Comparison of ENCODE assay signal across 8 mouse cellular contexts in genomic region chr7:109751427-109752007, GRCm38 (mm10). TPM values are rescaled to one million over a fixed set of nuclear protein-coding genes. Genes with fewer than 3 reads are reported as not detected.
DNase-seq lines count a peak whose midpoint lies in the region; ATAC-seq and TF ChIP-seq lines count a peak whose summit lies in the region.

No protein-coding gene starts in this region.

- TF ChIP-seq POLR2A in spleen, adult 2 months (IDR thresholded peaks at IDR 0.05; ENCODE audit: low read depth, low read length), result no peak

- H3K4me3 ChIP-seq in spleen, adult 2 months (ENCODE audit: extremely low read depth, insufficient read depth, insufficient read length), result peak overlapping the region; percentile 98
- H3K4me3 ChIP-seq in forebrain, embryonic 11.5 days (ENCODE audit: low read depth, low read length), result peak overlapping the region; percentile 88
- H3K4me3 ChIP-seq in kidney, embryonic 16.5 days (ENCODE audit: low read length), result peak overlapping the region; percentile 77
- peak overlapping the region; percentile 91 for H3K4me3 ChIP-seq in midbrain, embryonic 14.5 days (replicated peaks; ENCODE audit: low read depth, low read length)

- no peaks in the 10 kb centered on the region for H3K9me3 ChIP-seq in forebrain, embryonic 11.5 days (ENCODE audit: control insufficient read depth, low read length)
- H3K9me3 ChIP-seq in kidney, embryonic 16.5 days (ENCODE audit: low read length), result no peaks in the 10 kb centered on the region
- no peaks in the 10 kb centered on the region for H3K9me3 ChIP-seq in midbrain, embryonic 14.5 days (ENCODE audit: control insufficient read depth, low read length)

- DNase-seq in spleen, adult 2 months (ENCODE audit: low read depth in 1 of 2, low spot score in 2 of 2), result no peak
- DNase-seq in spleen, postnatal 4 days (ENCODE audit: low spot score in 2 of 2), result no peak
- DNase-seq in forebrain, embryonic 11.5 days (ENCODE audit: low spot score), result no peak
- DNase-seq in midbrain, embryonic 14.5 days, result no peak
- no peak for DNase-seq in gastrocnemius, postnatal 36 days
- DNase-seq in layer of hippocampus, postnatal 36 days, result no peak
- DNase-seq in cerebellum, adult 11-12 months, result no peak

- H3K9ac ChIP-seq in forebrain, embryonic 11.5 days (ENCODE audit: low read length), result peak overlapping the region; percentile 89
- H3K9ac ChIP-seq in kidney, embryonic 16.5 days (replicated peaks; ENCODE audit: low read length), result peak overlapping the region; percentile 77
- peak overlapping the region; percentile 92 for H3K9ac ChIP-seq in midbrain, embryonic 14.5 days (replicated peaks; ENCODE audit: low read length)

- intact Hi-C loops in gastrocnemius, postnatal 36 days (cut with DNase I), result no loop called here

- H3K27ac ChIP-seq in spleen, adult 2 months (ENCODE audit: insufficient read depth, low read length), result peak overlapping the region; percentile 81
- no peak overlapping the region for H3K27ac ChIP-seq in forebrain, embryonic 11.5 days (ENCODE audit: low read depth, low read length)
- peak overlapping the region; percentile 76 for H3K27ac ChIP-seq in kidney, embryonic 16.5 days (ENCODE audit: low read length)
- H3K27ac ChIP-seq in midbrain, embryonic 14.5 days (replicated peaks; ENCODE audit: low read depth, low read length), result peak overlapping the region; percentile 91

- H3K36me3 ChIP-seq in spleen, adult 2 months (ENCODE audit: control insufficient read depth, insufficient read depth, low read length), result no peaks in the 10 kb centered on the region; the same call in 1 of the 2 replicates
- H3K36me3 ChIP-seq in forebrain, embryonic 11.5 days (ENCODE audit: control insufficient read depth, insufficient read depth, low read length), result no peaks in the 10 kb centered on the region
- no peaks in the 10 kb centered on the region for H3K36me3 ChIP-seq in kidney, embryonic 16.5 days (ENCODE audit: insufficient read depth, low read length)
- H3K36me3 ChIP-seq in midbrain, embryonic 14.5 days (ENCODE audit: control insufficient read depth, insufficient read depth, low read length), result peaks cover 16% of the 10 kb centered on the region

- peak; percentile 16; the same call in 1 of the 2 replicates for ATAC-seq in forebrain, embryonic 11.5 days (replicated peaks; ENCODE audit: low FRiP score)
- peak; percentile 5; the same call in 1 of the 2 replicates for ATAC-seq in kidney, embryonic 16.5 days (ENCODE audit: low FRiP score, low TSS enrichment)
- ATAC-seq in midbrain, embryonic 14.5 days (ENCODE audit: low FRiP score, low TSS enrichment), result peak; percentile 77

- H3K4me1 ChIP-seq in spleen, adult 2 months (ENCODE audit: control insufficient read depth, insufficient read depth, insufficient read length), result peaks cover 5% of the 10 kb centered on the region; the same call in 1 of the 2 replicates
- H3K4me1 ChIP-seq in forebrain, embryonic 11.5 days (replicated peaks; ENCODE audit: control insufficient read depth, insufficient read depth, low read length), result no peaks in the 10 kb centered on the region
- peaks cover 11% of the 10 kb centered on the region for H3K4me1 ChIP-seq in kidney, embryonic 16.5 days (ENCODE audit: insufficient read depth, low read length)
- H3K4me1 ChIP-seq in midbrain, embryonic 14.5 days (ENCODE audit: control insufficient read depth, insufficient read depth, low read length), result peaks cover 18% of the 10 kb centered on the region; the same call in 1 of the 2 replicates

- H3K27me3 ChIP-seq in spleen, adult 2 months (ENCODE audit: control insufficient read depth, insufficient read depth, low read length), result no peaks in the 10 kb centered on the region
- H3K27me3 ChIP-seq in forebrain, embryonic 11.5 days (ENCODE audit: control insufficient read depth, insufficient read depth, low read length), result no peaks in the 10 kb centered on the region
- no peaks in the 10 kb centered on the region for H3K27me3 ChIP-seq in kidney, embryonic 16.5 days (ENCODE audit: insufficient read depth, low read length)
- H3K27me3 ChIP-seq in midbrain, embryonic 14.5 days (ENCODE audit: control insufficient read depth, insufficient read depth, low read length), result no peaks in the 10 kb centered on the region

- 5% methylated on average over 13 of the region's 13 CpGs for WGBS in spleen, adult 2 months
- WGBS in forebrain, embryonic 11.5 days, result 2% methylated on average over 13 of the region's 13 CpGs
- 3% methylated on average over 13 of the region's 13 CpGs for WGBS in kidney, embryonic 16.5 days
- 3% methylated on average over 13 of the region's 13 CpGs for WGBS in midbrain, embryonic 14.5 days

- no peak for TF ChIP-seq CTCF in spleen, adult 2 months (IDR thresholded peaks at IDR 0.05; ENCODE audit: extremely low read depth, insufficient read depth, insufficient read length, insufficient replicate concordance)

- peak overlapping the region; percentile 82 for H3K4me2 ChIP-seq in forebrain, embryonic 11.5 days (ENCODE audit: low read depth, low read length, severe bottlenecking)
- H3K4me2 ChIP-seq in kidney, embryonic 16.5 days (replicated peaks; ENCODE audit: low read depth, low read length), result peak overlapping the region; percentile 74
- peak overlapping the region; percentile 94 for H3K4me2 ChIP-seq in midbrain, embryonic 14.5 days (ENCODE audit: low read length)

RNA-seq across cellular contexts. Expression of gene Tmem9b, which starts 1.2 kb away (rescaled TPM):
- polyA plus RNA-seq in spleen, adult 2 months (2012; rRNA removed), result 18.3 and 24.5 TPM in 2 replicates
- 45.7 and 47.1 TPM in 2 replicates for polyA plus RNA-seq in forebrain, embryonic 11.5 days (2014; fragmentation: Nextera tagmentation; extraction: Ambion mirVana)
- polyA plus RNA-seq in kidney, embryonic 16.5 days (2015; fragmentation: Nextera tagmentation; extraction: Ambion mirVana), result 60.2 and 64.1 TPM in 2 replicates
- 132 and 148 TPM in 2 replicates for polyA plus RNA-seq in midbrain, embryonic 14.5 days (2014; fragmentation: Nextera tagmentation; extraction: Ambion mirVana)
- 10 to 100 TPM; 23.9 to 29.3 TPM for total RNA-seq in gastrocnemius, postnatal 36 days (2021)
- total RNA-seq in layer of hippocampus, postnatal 36 days (2021), result 100 to 1,000 TPM in 1 of 2 experiments, 10 to 100 TPM in 1; 97.9 to 107 TPM

RNA-seq across cellular contexts. Expression of gene Ascl3, which starts 20.0 kb away (rescaled TPM):
- polyA plus RNA-seq in spleen, adult 2 months (2012; rRNA removed), result 0.16 and 0.23 TPM in 2 replicates
- 0.28 TPM in 1 of 2 replicates, not detected in the other for polyA plus RNA-seq in forebrain, embryonic 11.5 days (2014; fragmentation: Nextera tagmentation; extraction: Ambion mirVana)
- 0.36 TPM in 1 of 2 replicates, not detected in the other for polyA plus RNA-seq in kidney, embryonic 16.5 days (2015; fragmentation: Nextera tagmentation; extraction: Ambion mirVana)
- not detected in 2 replicates for polyA plus RNA-seq in midbrain, embryonic 14.5 days (2014; fragmentation: Nextera tagmentation; extraction: Ambion mirVana)
- total RNA-seq in gastrocnemius, postnatal 36 days (2021), result not detected
- total RNA-seq in layer of hippocampus, postnatal 36 days (2021), result not detected

RNA-seq across cellular contexts. Expression of gene BC051019, which starts 27.9 kb away (rescaled TPM):
- polyA plus RNA-seq in spleen, adult 2 months (2012; rRNA removed), result 0.08 and 0.15 TPM in 2 replicates
- polyA plus RNA-seq in forebrain, embryonic 11.5 days (2014; fragmentation: Nextera tagmentation; extraction: Ambion mirVana), result not detected in 2 replicates
- polyA plus RNA-seq in kidney, embryonic 16.5 days (2015; fragmentation: Nextera tagmentation; extraction: Ambion mirVana), result 0.25 TPM in 1 of 2 replicates, not detected in the other
- not detected in 2 replicates for polyA plus RNA-seq in midbrain, embryonic 14.5 days (2014; fragmentation: Nextera tagmentation; extraction: Ambion mirVana)
- total RNA-seq in gastrocnemius, postnatal 36 days (2021), result not detected
- total RNA-seq in layer of hippocampus, postnatal 36 days (2021), result not detected

RNA-seq across cellular contexts. Expression of gene Nrip3, which starts 30.3 kb away (rescaled TPM):
- polyA plus RNA-seq in spleen, adult 2 months (2012; rRNA removed), result 0.38 and 0.67 TPM in 2 replicates
- 0.83 and 0.87 TPM in 2 replicates for polyA plus RNA-seq in forebrain, embryonic 11.5 days (2014; fragmentation: Nextera tagmentation; extraction: Ambion mirVana)
- polyA plus RNA-seq in kidney, embryonic 16.5 days (2015; fragmentation: Nextera tagmentation; extraction: Ambion mirVana), result 0.65 and 0.92 TPM in 2 replicates
- polyA plus RNA-seq in midbrain, embryonic 14.5 days (2014; fragmentation: Nextera tagmentation; extraction: Ambion mirVana), result 5.3 and 5.5 TPM in 2 replicates
- not detected for total RNA-seq in gastrocnemius, postnatal 36 days (2021)
- 100 to 1,000 TPM; 209 to 247 TPM for total RNA-seq in layer of hippocampus, postnatal 36 days (2021)

RNA-seq across cellular contexts. Expression of gene Akip1, which starts 48.0 kb away (rescaled TPM):
- polyA plus RNA-seq in spleen, adult 2 months (2012; rRNA removed), result 6.9 and 9.0 TPM in 2 replicates
- polyA plus RNA-seq in forebrain, embryonic 11.5 days (2014; fragmentation: Nextera tagmentation; extraction: Ambion mirVana), result 18.3 and 19.6 TPM in 2 replicates
- 32.8 and 34.0 TPM in 2 replicates for polyA plus RNA-seq in kidney, embryonic 16.5 days (2015; fragmentation: Nextera tagmentation; extraction: Ambion mirVana)
- polyA plus RNA-seq in midbrain, embryonic 14.5 days (2014; fragmentation: Nextera tagmentation; extraction: Ambion mirVana), result 10.0 and 10.3 TPM in 2 replicates
- 10 to 100 TPM in 1 of 2 experiments, 1 to 10 TPM in 1; 9.0 to 15.9 TPM for total RNA-seq in gastrocnemius, postnatal 36 days (2021)
- total RNA-seq in layer of hippocampus, postnatal 36 days (2021), result 1 to 10 TPM; 5.6 to 5.9 TPM

Comparison
In these comparisons a context has a peak if more than half of its experiments do, and no peak if none do; other contexts are left out.
1. ATAC-seq: peak in every context shown above with its lines; median percentile 77 in midbrain, embryonic 14.5 days; 16 in forebrain, embryonic 11.5 days; 5 in kidney, embryonic 16.5 days.